Comparison of ENCODE assay signal across 9 mouse cellular contexts in the genomic region with DNA sequence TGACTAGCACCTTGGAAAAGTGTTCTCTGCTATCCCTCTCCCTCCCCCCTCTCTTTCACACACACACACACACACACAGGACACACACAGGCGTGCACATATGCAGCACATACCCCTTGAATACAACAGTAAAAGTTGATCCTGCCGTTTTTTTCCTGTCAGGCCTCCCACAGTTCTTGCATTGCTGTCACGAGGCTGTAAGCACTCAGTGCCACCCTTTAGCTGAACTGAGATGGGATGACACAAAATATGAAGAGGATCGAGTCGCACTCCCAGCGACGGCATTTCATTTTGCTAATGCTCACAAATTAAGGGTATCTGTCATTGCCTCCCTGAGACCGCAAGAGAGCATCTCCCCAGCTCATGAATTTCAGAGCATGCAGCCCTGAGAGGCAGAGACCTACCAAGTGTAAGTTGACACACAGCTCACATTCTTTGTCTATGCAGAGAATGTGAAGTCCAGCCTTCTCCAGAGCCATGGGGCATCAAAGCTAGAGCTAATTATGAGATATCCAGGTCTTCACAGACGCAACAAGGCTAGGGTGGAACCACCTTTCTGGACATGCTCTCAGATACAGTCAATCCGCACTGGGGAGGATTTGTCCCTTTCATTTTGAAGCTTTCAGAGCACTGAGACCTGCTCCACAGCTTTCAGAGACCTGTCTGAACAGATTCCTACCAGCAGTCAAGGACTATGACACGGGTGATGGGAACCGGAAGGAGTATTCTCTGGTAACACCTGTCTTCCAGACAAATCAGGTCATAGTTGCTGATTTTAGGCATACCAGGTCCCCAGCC.
DNase-seq lines count a peak whose midpoint lies in the region; ATAC-seq and TF ChIP-seq lines count a peak whose summit lies in the region.
"Had no signal": no experiment of that assay in that cellular context is flagged by ENCODE, and none has a peak within 500 bp of the region (broad histone marks: within the 10 kb centered on the region; RNA-seq: fewer than 3 reads in every experiment).

No protein-coding gene starts in this region.

- H3K4me1 ChIP-seq in midbrain, embryonic 10.5 days: peaks cover 7% of the 10 kb centered on the region
- H3K4me1 ChIP-seq in midbrain, postnatal 0 days (ENCODE audit: insufficient read depth, low read length): no peaks in the 10 kb centered on the region
- peaks cover 15% of the 10 kb centered on the region for H3K4me1 ChIP-seq in forebrain, embryonic 12.5 days
- H3K4me1 ChIP-seq in hindbrain, embryonic 15.5 days (replicated peaks): peaks cover 14% of the 10 kb centered on the region

- no peak for ATAC-seq in midbrain, postnatal 0 days (ENCODE audit: low FRiP score)
- peak; percentile 70 for ATAC-seq in forebrain, embryonic 12.5 days (ENCODE audit: low FRiP score)
- ATAC-seq in hindbrain, embryonic 15.5 days (ENCODE audit: low FRiP score, low read depth): no peak; the same call in 1 of the 2 replicates

- peak overlapping the region; percentile 57; the same call in 1 of the 2 replicates for H3K27ac ChIP-seq in midbrain, embryonic 10.5 days (replicated peaks)
- no peak overlapping the region for H3K27ac ChIP-seq in midbrain, postnatal 0 days (ENCODE audit: low read depth, low read length)
- H3K27ac ChIP-seq in forebrain, embryonic 12.5 days: peak overlapping the region; percentile 79
- H3K27ac ChIP-seq in hindbrain, embryonic 15.5 days (replicated peaks): peak overlapping the region; percentile 41

- H3K27me3 ChIP-seq in midbrain, embryonic 10.5 days (ENCODE audit: low read depth, poor library complexity, severe bottlenecking): no peaks in the 10 kb centered on the region
- no peaks in the 10 kb centered on the region for H3K27me3 ChIP-seq in midbrain, postnatal 0 days (ENCODE audit: insufficient read depth, low read length)
- no peaks in the 10 kb centered on the region for H3K27me3 ChIP-seq in forebrain, embryonic 12.5 days
- no peaks in the 10 kb centered on the region for H3K27me3 ChIP-seq in hindbrain, embryonic 15.5 days

- 86% methylated on average over 12 of the region's 12 CpGs for WGBS in midbrain, embryonic 10.5 days
- 62% methylated on average over 12 of the region's 12 CpGs for WGBS in midbrain, postnatal 0 days
- 68% methylated on average over 12 of the region's 12 CpGs for WGBS in forebrain, embryonic 12.5 days
- 60% methylated on average over 12 of the region's 12 CpGs for WGBS in hindbrain, embryonic 15.5 days

- no peak overlapping the region for H3K4me2 ChIP-seq in midbrain, postnatal 0 days (ENCODE audit: low read depth, low read length, poor library complexity, severe bottlenecking)
- H3K4me2 ChIP-seq in forebrain, embryonic 12.5 days: no peak overlapping the region
- H3K4me2 ChIP-seq in hindbrain, embryonic 15.5 days: no peak overlapping the region

- no peak overlapping the region for H3K9ac ChIP-seq in midbrain, postnatal 0 days (replicated peaks; ENCODE audit: low read length, poor library complexity, severe bottlenecking)
- H3K9ac ChIP-seq in forebrain, embryonic 12.5 days: no peak overlapping the region
- H3K9ac ChIP-seq in hindbrain, embryonic 15.5 days: no peak overlapping the region

- no peak for TF ChIP-seq CTCF in midbrain, postnatal 0 days (IDR thresholded peaks at IDR 0.05)

- H3K9me3 ChIP-seq in midbrain, embryonic 10.5 days (replicated peaks): no peaks in the 10 kb centered on the region
- H3K9me3 ChIP-seq in midbrain, postnatal 0 days (ENCODE audit: low read length): no peaks in the 10 kb centered on the region
- H3K9me3 ChIP-seq in forebrain, embryonic 12.5 days: no peaks in the 10 kb centered on the region
- H3K9me3 ChIP-seq in hindbrain, embryonic 15.5 days: no peaks in the 10 kb centered on the region

- no peak overlapping the region for H3K4me3 ChIP-seq in midbrain, embryonic 10.5 days
- H3K4me3 ChIP-seq in midbrain, postnatal 0 days (ENCODE audit: low read depth, low read length): no peak overlapping the region
- H3K4me3 ChIP-seq in forebrain, embryonic 12.5 days (replicated peaks): no peak overlapping the region
- no peak overlapping the region for H3K4me3 ChIP-seq in hindbrain, embryonic 15.5 days

- no peak for DNase-seq in midbrain, embryonic 10.5 days (ENCODE audit: low spot score)
- DNase-seq in midbrain, postnatal 0 days (ENCODE audit: low spot score): no peak
- peak; percentile 39 for DNase-seq in telencephalon, adult 2 months (ENCODE audit: low read depth, low spot score)
- DNase-seq in cerebellum, adult 8-10 months: no peak
- no peak for DNase-seq in kidney, postnatal 14 days
- DNase-seq: kidney, adult 9 months; lung, adult 2 months had no signal

- H3K36me3 ChIP-seq in midbrain, embryonic 10.5 days: no peaks in the 10 kb centered on the region
- H3K36me3 ChIP-seq in midbrain, postnatal 0 days (ENCODE audit: insufficient read depth, low read length): no peaks in the 10 kb centered on the region
- H3K36me3 ChIP-seq in forebrain, embryonic 12.5 days (replicated peaks): no peaks in the 10 kb centered on the region
- H3K36me3 ChIP-seq in hindbrain, embryonic 15.5 days: no peaks in the 10 kb centered on the region
